Mouse (Mus musculus) olfactory bulb, adult 2 months (tissue): ENCODE data around the gene Col4a1.

Source experiments
- CTCF ChIP-seq: fragments of 200-500 bp; IDR thresholded peaks from 2 replicates; pipeline ENCODE4 v1.5.1; 2012; ENCODE audit warnings: low read depth, mild to moderate bottlenecking, low read length, moderate library complexity; ENCODE audit not compliant: insufficient read depth
- POLR2A ChIP-seq: fragments of 200-500 bp; IDR thresholded peaks from 2 replicates; pipeline ENCODE4 v1.6.1; 2012; ENCODE audit warnings: mild to moderate bottlenecking, low read depth, low read length, moderate library complexity; ENCODE audit not compliant: insufficient read depth

- TF ChIP-seq POLR2A (no peak), CTCF (no peak)
Measured at GRCm38 (mm10) chr8:11206509-11206908, 106.1 kb downstream of the Col4a1 start.
